Mouse (Mus musculus) small intestine, adult 2 months (tissue): ENCODE data around the gene Nptx2. TPM values are rescaled to one million over a fixed set of nuclear protein-coding genes. Genes with fewer than 3 reads are reported as not detected.

Experiments used
- H3K27ac ChIP-seq: fragments of 200-500 bp; 2 replicates; pipeline ENCODE4 v1.5.1; 2012; ENCODE audit warnings: low read depth, low read length, control low read depth, inconsistent platforms; ENCODE audit not compliant: insufficient read depth
- H3K27me3 ChIP-seq: fragments of 200-500 bp; 2 replicates; pipeline ENCODE4 v1.6.1; 2012; ENCODE audit warnings: mild to moderate bottlenecking, moderate library complexity, low read length, inconsistent platforms; ENCODE audit not compliant: control insufficient read depth, insufficient read depth
- H3K36me3 ChIP-seq: fragments of 200-500 bp; 2 replicates; pipeline ENCODE4 v1.6.1; 2012; ENCODE audit warnings: mild to moderate bottlenecking, low read length, control low read depth, inconsistent platforms; ENCODE audit not compliant: control insufficient read depth, insufficient read depth
- H3K4me1 ChIP-seq: fragments of 200-500 bp; 2 replicates; pipeline ENCODE4 v1.6.1; 2012; ENCODE audit warnings: low read length, inconsistent platforms, mixed read lengths; ENCODE audit not compliant: control insufficient read depth, insufficient read depth, insufficient read length
- H3K4me3 ChIP-seq: fragments of 200-500 bp; 2 replicates; pipeline ENCODE4 v1.5.1; 2012; ENCODE audit warnings: low read depth, mild to moderate bottlenecking, control low read depth, inconsistent platforms, low read length, moderate library complexity
- CTCF ChIP-seq: fragments of 200-500 bp; IDR thresholded peaks from 2 replicates; pipeline ENCODE4 v1.5.1; 2012; ENCODE audit warnings: low read depth, mild to moderate bottlenecking, control low read depth, inconsistent platforms, low read length, moderate library complexity, mixed read lengths; ENCODE audit not compliant: insufficient replicate concordance, insufficient read length; ENCODE audit errors: extremely low read depth
- POLR2A ChIP-seq: fragments of 200-500 bp; IDR thresholded peaks from 2 replicates; pipeline ENCODE4 v1.6.1; 2012; ENCODE audit warnings: low read depth, mild to moderate bottlenecking, control low read depth, inconsistent platforms, low read length, moderate library complexity
- WGBS: fragments of 180-500 bp; shearing (Covaris S2); methylation state at CpG from one replicate; pipeline ENCODE4 v1.1.7; 2018; 5-methylcytosine and 5-hydroxymethylcytosine counted together
- polyA plus RNA-seq: library from polyadenylated mRNA; depleted of rRNA; stranded (reverse); fragments of >200 nt; gene quantifications from 2 replicates; pipeline ENCODE4 v1.2.3, GENCODE M21; 2012; rRNA removed

The Nptx2 gene
- polyA plus RNA-seq, 1 experiment, result 3.2 TPM

GRCm38 (mm10) chr5:144565739-144566138 is 20.0 kb downstream of the Nptx2 start:
- no peaks in the 10 kb centered on the region for H3K4me1 ChIP-seq
- no peaks in the 10 kb centered on the region for H3K27me3 ChIP-seq
- WGBS, result 81% methylated on average over 4 of the region's 4 CpGs
- H3K27ac ChIP-seq, result no peak overlapping the region
- TF ChIP-seq CTCF (no peak), POLR2A (no peak)
- H3K36me3 ChIP-seq, result no peaks in the 10 kb centered on the region
- no peak overlapping the region for H3K4me3 ChIP-seq

- Histone ChIP-seq H3K36me3 (no peaks in the 10 kb centered on the region), H3K4me1 (no peaks in the 10 kb centered on the region), H3K27ac (no peak overlapping the region), H3K27me3 (no peaks in the 10 kb centered on the region), H3K4me3 (no peak overlapping the region)
- 88% methylated on average over 5 of the region's 5 CpGs for WGBS
- no peak for TF ChIP-seq POLR2A
- no peak for TF ChIP-seq CTCF
Measured at GRCm38 (mm10) chr5:144585100-144585499, 39.4 kb downstream of the Nptx2 start.

- Histone ChIP-seq H3K4me3 (no peak overlapping the region), H3K36me3 (no peaks in the 10 kb centered on the region), H3K27me3 (no peaks in the 10 kb centered on the region), H3K27ac (no peak overlapping the region), H3K4me1 (no peaks in the 10 kb centered on the region)
- 54% methylated on average over 12 of the region's 12 CpGs for WGBS
- no peak for TF ChIP-seq CTCF
- TF ChIP-seq POLR2A, result no peak
Measured at GRCm38 (mm10) chr5:144591248-144591880, 45.7 kb downstream of the Nptx2 start.

GRCm38 (mm10) chr5:144594796-144595195 is 49.1 kb downstream of the Nptx2 start:
- TF ChIP-seq CTCF (no peak), POLR2A (no peak)
- no peaks in the 10 kb centered on the region for H3K36me3 ChIP-seq
- H3K27ac ChIP-seq, result no peak overlapping the region
- no peaks in the 10 kb centered on the region for H3K4me1 ChIP-seq
- H3K27me3 ChIP-seq, result no peaks in the 10 kb centered on the region
- 89% methylated on average over 9 of the region's 9 CpGs for WGBS
- no peak overlapping the region for H3K4me3 ChIP-seq

Other genes starting within 250 kb of the Nptx2 start
- 31.3 and 49.1 TPM in 2 replicates for gene Baiap2l1, start 187.8 kb upstream of the Nptx2 start, polyA plus RNA-seq
- 0.50 and 0.99 TPM in 2 replicates for gene Tmem130, start 215.9 kb downstream of the Nptx2 start, polyA plus RNA-seq
- gene Trrap, start 221.8 kb downstream of the Nptx2 start, polyA plus RNA-seq, result 27.9 and 60.3 TPM in 2 replicates